Mouse (Mus musculus): ENCODE results near the gene Gm3526. TPM values are rescaled to one million over a fixed set of nuclear protein-coding genes. Genes with fewer than 3 reads are reported as not detected.
"Not testable (repeated sequence)": the region's sequence is repeated elsewhere in the genome, so short reads cannot be mapped to it uniquely, and the experiment has no call there.

Gm3526 gene
- not detected for total RNA-seq (2021)

DNA sequence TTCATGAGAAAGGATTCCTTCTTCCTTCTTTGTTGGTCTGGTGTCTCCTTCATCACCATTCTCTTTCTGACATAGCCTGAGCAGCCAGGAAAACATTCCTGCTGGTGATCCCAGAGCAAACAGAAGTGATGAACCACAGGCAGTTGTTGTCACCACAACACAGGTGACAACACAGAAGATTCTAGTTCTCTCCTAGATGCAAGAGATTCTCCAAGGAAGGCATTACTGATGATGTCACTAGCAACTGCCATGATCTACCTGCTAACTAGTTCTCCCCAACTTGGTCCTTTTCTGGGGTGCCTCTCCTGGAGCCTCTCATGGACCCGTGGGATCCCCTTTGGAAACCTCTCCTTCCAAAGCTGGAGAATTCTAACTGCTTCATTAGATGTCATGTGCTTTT, at the start of gene Gm3526:
TSS of gene Gm3526 (minus strand) at position 101 of the 400 bp plus-strand sequence.
- intact Hi-C loops (cut with DNase I); DNase-seq (ENCODE audit: extremely low spot score in 1 of 2, low spot score in 2 of 2): not testable (repeated sequence)

Other genes starting within 250 kb of the Gm3526 start
- not detected for gene Gm3298, start 244.7 kb downstream of the Gm3526 start, total RNA-seq (2021)
- not detected for gene 4930555G01Rik, start 210.0 kb downstream of the Gm3526 start, total RNA-seq (2021)
- 1 to 10 TPM; 6.0 to 6.8 TPM for gene Gm8281, start 189.5 kb downstream of the Gm3526 start, total RNA-seq (2021)
- not detected for gene Gm8279, start 129.1 kb downstream of the Gm3526 start, total RNA-seq (2021)
- not detected for gene Gm3317, start 96.0 kb downstream of the Gm3526 start, total RNA-seq (2021)
- gene Gm8271, start 74.8 kb downstream of the Gm3526 start, total RNA-seq (2021) = not detected
- gene Gm3542, start 74.3 kb upstream of the Gm3526 start, total RNA-seq (2021) = not detected
- gene Gm3500, start 128.5 kb upstream of the Gm3526 start, total RNA-seq (2021) = under 1 TPM in 1 of 2 experiments, not detected in 1; 0.75 TPM
- gene Gm3194, start 194.9 kb upstream of the Gm3526 start, total RNA-seq (2021) = 1 to 10 TPM; 4.3 to 7.2 TPM
- gene Gm8246, start 217.2 kb upstream of the Gm3526 start, total RNA-seq (2021) = not detected
- not detected for gene Gm3187, start 223.6 kb upstream of the Gm3526 start, total RNA-seq (2021)
- 1 to 10 TPM; 4.0 to 4.7 TPM for gene Gm3488, start 241.1 kb upstream of the Gm3526 start, total RNA-seq (2021)